Mouse (Mus musculus) E14TG2a.4 (cell line): ENCODE data around the gene Mrps6.

Experiments
- H3K27me3 ChIP-seq: 2 replicates; pipeline ENCODE4 v1.6.1; 2014; ENCODE audit warnings: low read length, control low read depth; ENCODE audit not compliant: insufficient read depth
- H3K36me3 ChIP-seq: 2 replicates; pipeline ENCODE4 v1.6.1; 2014; ENCODE audit warnings: low read length, control low read depth; ENCODE audit not compliant: insufficient read depth
- H3K4me1 ChIP-seq: replicated peaks from 2 replicates; pipeline ENCODE4 v1.6.1; 2014; ENCODE audit warnings: low read depth, low read length, control low read depth
- H3K4me3 ChIP-seq: replicated peaks from 2 replicates; pipeline ENCODE4 v1.5.1; 2014; ENCODE audit warnings: mild to moderate bottlenecking, low read length
- H3K9me3 ChIP-seq: 2 replicates; pipeline ENCODE4 v1.6.1; 2014; ENCODE audit warnings: low read length, control low read depth
- CTCF ChIP-seq: conservative IDR thresholded peaks from 2 replicates; pipeline ENCODE4 v1.5.1; 2014; ENCODE audit warnings: low read length
- NANOG ChIP-seq: IDR thresholded peaks from 2 replicates; pipeline ENCODE4 v1.6.1; 2014; ENCODE audit warnings: borderline replicate concordance, low read length, mixed read lengths
- POU5F1 ChIP-seq: IDR thresholded peaks from 2 replicates; pipeline ENCODE4 v1.6.1; 2014; ENCODE audit warnings: low read length, borderline replicate concordance

Mrps6 gene

GRCm38 (mm10) chr16:92104951-92105350 lies 46.9 kb downstream of the Mrps6 start:
- no peak overlapping the region for H3K4me3 ChIP-seq
- TF ChIP-seq CTCF (no peak), NANOG (no peak), POU5F1 (no peak)
- peaks cover 60% of the 10 kb centered on the region for H3K4me1 ChIP-seq
- peaks cover 14% of the 10 kb centered on the region for H3K36me3 ChIP-seq
- no peaks in the 10 kb centered on the region for H3K9me3 ChIP-seq
- no peaks in the 10 kb centered on the region for H3K27me3 ChIP-seq

DNA sequence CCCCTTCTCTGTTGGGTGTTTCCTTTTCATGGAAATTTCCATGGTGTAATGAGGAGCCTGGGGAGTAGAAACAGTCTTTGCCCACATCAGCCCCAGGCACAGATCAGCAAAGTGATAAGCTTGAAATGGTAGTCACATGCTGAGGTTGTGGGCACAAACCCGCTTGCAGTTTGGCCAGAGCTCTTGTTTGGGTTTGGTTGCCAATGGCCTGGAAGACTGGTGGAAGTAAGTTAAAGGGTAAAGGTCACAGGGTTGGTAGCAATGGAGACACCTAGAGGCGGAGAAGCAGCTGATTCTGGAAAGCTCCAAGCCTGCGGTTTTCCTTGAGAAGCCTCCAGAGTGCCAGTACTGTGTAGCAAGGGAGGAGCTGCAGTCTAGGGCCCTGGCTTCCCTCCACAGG lies 47.6 kb downstream of the Mrps6 start:
- peaks cover 10% of the 10 kb centered on the region for H3K36me3 ChIP-seq
- no peak overlapping the region for H3K4me3 ChIP-seq
- H3K9me3 ChIP-seq, result no peaks in the 10 kb centered on the region
- H3K27me3 ChIP-seq, result no peaks in the 10 kb centered on the region
- H3K4me1 ChIP-seq, result peaks cover 57% of the 10 kb centered on the region
- TF ChIP-seq POU5F1 (no peak), CTCF (no peak), NANOG (no peak)

- peaks cover 52% of the 10 kb centered on the region for H3K4me1 ChIP-seq
Measured at GRCm38 (mm10) chr16:92107346-92107745, 49.3 kb downstream of the Mrps6 start.

GRCm38 (mm10) chr16:92114706-92115241 lies 56.7 kb downstream of the Mrps6 start:
- H3K4me3 ChIP-seq, result no peak overlapping the region
- no peaks in the 10 kb centered on the region for H3K9me3 ChIP-seq
- no peak for TF ChIP-seq CTCF
- no peak for TF ChIP-seq POU5F1
- TF ChIP-seq NANOG, result no peak
- H3K4me1 ChIP-seq, result peaks cover 38% of the 10 kb centered on the region
- peaks cover 13% of the 10 kb centered on the region for H3K36me3 ChIP-seq
- H3K27me3 ChIP-seq, result peaks cover 4% of the 10 kb centered on the region; the same call in 1 of the 2 replicates

More at GRCm38 (mm10) chr16:92107346-92107745, 49.3 kb downstream of the Mrps6 start:
- Histone ChIP-seq H3K9me3 (no peaks in the 10 kb centered on the region), H3K4me3 (no peak overlapping the region), H3K36me3 (peaks cover 11% of the 10 kb centered on the region), H3K27me3 (no peaks in the 10 kb centered on the region)
- no peak for TF ChIP-seq CTCF
- no peak for TF ChIP-seq POU5F1
- TF ChIP-seq NANOG, result no peak

GRCm38 (mm10) chr16:92115611-92116421 lies 57.7 kb downstream of the Mrps6 start:
- H3K4me3 ChIP-seq, result no peak overlapping the region
- TF ChIP-seq POU5F1 (no peak), CTCF (no peak), NANOG (no peak)
- peaks cover 13% of the 10 kb centered on the region for H3K27me3 ChIP-seq
- no peaks in the 10 kb centered on the region for H3K9me3 ChIP-seq
- peaks cover 44% of the 10 kb centered on the region for H3K4me1 ChIP-seq
- peaks cover 13% of the 10 kb centered on the region for H3K36me3 ChIP-seq

DNA sequence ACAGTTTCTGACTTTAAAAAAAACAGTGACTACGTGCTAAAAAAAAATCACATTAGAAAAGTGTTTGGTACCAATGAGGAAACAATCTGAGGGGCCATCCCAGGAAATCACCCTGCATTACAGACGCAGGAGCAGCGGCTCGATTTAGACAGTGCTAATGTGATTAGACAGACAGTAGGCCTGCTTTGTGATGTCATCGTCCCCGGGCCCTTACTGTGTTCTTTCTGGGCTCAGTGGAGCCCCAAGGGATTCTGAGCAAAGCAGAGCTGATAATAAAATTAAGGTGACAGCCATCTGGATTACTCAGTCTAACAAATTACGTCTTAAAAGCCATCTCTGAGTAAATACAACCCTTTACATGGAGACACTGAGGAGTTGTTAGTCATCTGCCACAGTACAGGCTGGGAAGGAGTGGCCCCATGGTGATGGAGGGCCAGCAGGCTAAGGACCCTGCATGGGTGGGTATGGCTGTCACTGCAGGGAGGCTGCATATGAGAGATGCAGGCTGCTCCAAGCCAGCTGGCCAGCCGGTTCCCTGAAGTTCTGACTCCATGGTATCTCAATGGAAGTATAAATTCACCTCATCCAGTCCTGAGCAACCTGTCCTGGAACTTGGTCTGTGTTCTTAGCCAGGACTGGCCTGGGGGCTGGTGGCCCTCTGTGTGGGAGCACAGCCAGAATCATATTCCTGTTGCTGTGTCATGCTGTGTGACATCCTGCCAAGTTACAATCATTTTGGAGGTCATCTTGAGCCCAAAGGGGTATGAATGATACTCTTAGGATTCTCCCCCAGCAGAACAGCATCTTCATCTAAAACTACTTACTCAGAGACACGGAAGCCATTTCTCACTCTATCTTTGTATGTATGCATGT lies 59.5 kb downstream of the Mrps6 start:
- H3K4me1 ChIP-seq, result peaks cover 56% of the 10 kb centered on the region
- H3K9me3 ChIP-seq, result no peaks in the 10 kb centered on the region
- no peak overlapping the region for H3K4me3 ChIP-seq
- H3K27me3 ChIP-seq, result peaks cover 13% of the 10 kb centered on the region
- no peak for TF ChIP-seq POU5F1
- no peak for TF ChIP-seq CTCF
- TF ChIP-seq NANOG, result no peak
- no peaks in the 10 kb centered on the region for H3K36me3 ChIP-seq

- peaks cover 50% of the 10 kb centered on the region for H3K4me1 ChIP-seq
Measured at GRCm38 (mm10) chr16:92119013-92119515, 61.0 kb downstream of the Mrps6 start.

GRCm38 (mm10) chr16:92120899-92121531 lies 62.9 kb downstream of the Mrps6 start:
- Histone ChIP-seq H3K9me3 (no peaks in the 10 kb centered on the region), H3K4me1 (peaks cover 31% of the 10 kb centered on the region), H3K4me3 (no peak overlapping the region), H3K36me3 (no peaks in the 10 kb centered on the region), H3K27me3 (peaks cover 13% of the 10 kb centered on the region)
- no peak; the same call in 1 of the 2 replicates for TF ChIP-seq POU5F1
- TF ChIP-seq NANOG, result no peak
- TF ChIP-seq CTCF, result no peak

More at GRCm38 (mm10) chr16:92119013-92119515, 61.0 kb downstream of the Mrps6 start:
- H3K36me3 ChIP-seq, result no peaks in the 10 kb centered on the region
- H3K27me3 ChIP-seq, result peaks cover 13% of the 10 kb centered on the region
- TF ChIP-seq POU5F1 (no peak), CTCF (no peak), NANOG (no peak)
- H3K4me3 ChIP-seq, result no peak overlapping the region
- no peaks in the 10 kb centered on the region for H3K9me3 ChIP-seq
